Mouse (Mus musculus) liver, embryonic 13.5 days (tissue): ENCODE measurements around the gene Cdk2ap2. TPM values are rescaled to one million over a fixed set of nuclear protein-coding genes. Genes with fewer than 3 reads are reported as not detected.
"Not testable (repeated sequence)": the region's sequence is repeated elsewhere in the genome, so short reads cannot be mapped to it uniquely, and the experiment has no call there.

ENCODE experiments used
- ATAC-seq: fragments of 200-750 bp; cut with Nextera tagmentation; 2 replicates; pipeline ENCODE4 v1.8.0; 2017; ENCODE audit warnings: low read depth, mild to moderate bottlenecking, moderate number of reproducible peaks, moderate library complexity
- DNase-seq: peaks from one replicate; pipeline ENCODE4 v3.0.0; 2022
- H3K27ac ChIP-seq: fragments of 300-500 bp; sonication (generic); 2 replicates; pipeline ENCODE4 v1.5.1; 2015; ENCODE audit warnings: moderate library complexity, mild to moderate bottlenecking, inconsistent platforms
- H3K27me3 ChIP-seq: fragments of 300-500 bp; sonication (generic); 2 replicates; pipeline ENCODE4 v1.6.1; 2015; ENCODE audit warnings: mild to moderate bottlenecking, inconsistent platforms
- H3K36me3 ChIP-seq: fragments of 300-500 bp; sonication (generic); 2 replicates; pipeline ENCODE4 v1.6.1; 2015; ENCODE audit warnings: mild to moderate bottlenecking, inconsistent platforms
- H3K4me1 ChIP-seq: fragments of 300-500 bp; sonication (generic); replicated peaks from 2 replicates; pipeline ENCODE4 v1.6.1; 2015; ENCODE audit warnings: inconsistent platforms
- H3K4me2 ChIP-seq: fragments of 300-500 bp; sonication (generic); 2 replicates; pipeline ENCODE4 v1.6.1; 2015; ENCODE audit warnings: inconsistent platforms, mild to moderate bottlenecking, moderate library complexity
- H3K4me3 ChIP-seq: fragments of 300-500 bp; sonication (generic); replicated peaks from 2 replicates; pipeline ENCODE4 v1.5.1; 2015; ENCODE audit warnings: mild to moderate bottlenecking, inconsistent platforms
- H3K9ac ChIP-seq: fragments of 300-500 bp; sonication (generic); 2 replicates; pipeline ENCODE4 v1.6.1; 2015; ENCODE audit warnings: mild to moderate bottlenecking, inconsistent platforms
- H3K9me3 ChIP-seq: fragments of 300-500 bp; sonication (generic); replicated peaks from 2 replicates; pipeline ENCODE4 v1.6.1; 2016; ENCODE audit warnings: inconsistent platforms
- WGBS: fragments of 180-500 bp; shearing (Covaris S2); methylation state at CpG from one replicate; pipeline ENCODE4 v1.1.7; 2015; ENCODE audit not compliant: insufficient replicate concordance; 5-methylcytosine and 5-hydroxymethylcytosine counted together
- polyA plus RNA-seq: library from polyadenylated mRNA; unstranded; fragments of >200 nt; fragmentation: Nextera tagmentation; extraction: Ambion mirVana; gene quantifications from 2 replicates; pipeline ENCODE4 v1.2.1, GENCODE M21; 2015

The Cdk2ap2 gene
- polyA plus RNA-seq, 1 experiment from 2014 or later, result 94.7 TPM

- WGBS, result 75% methylated on average over 13 of the region's 13 CpGs
- no peak overlapping the region for H3K9ac ChIP-seq
Measured at GRCm38 (mm10) chr19:4057389-4057788, 39.6 kb upstream of the Cdk2ap2 start.

DNA sequence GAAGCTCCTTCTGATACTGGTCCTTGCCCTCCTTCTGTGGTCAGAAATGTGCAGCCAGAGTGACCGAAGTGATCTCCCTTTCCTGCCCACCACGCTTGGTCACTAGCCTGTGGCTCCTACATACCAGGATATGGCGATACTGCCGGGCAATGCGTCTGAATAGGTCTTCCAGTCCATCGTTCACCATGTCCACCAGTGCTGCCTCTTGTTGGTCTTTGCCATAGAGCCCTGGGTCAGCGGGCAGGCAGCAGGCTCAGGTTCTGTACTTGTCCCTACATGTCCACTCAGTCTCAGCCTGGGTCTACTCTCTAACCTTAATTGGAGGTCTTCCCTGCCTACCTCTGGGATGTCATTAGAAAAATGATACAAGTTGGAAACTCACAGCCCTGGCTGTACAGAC is 39.0 kb upstream of the Cdk2ap2 start:
- H3K9ac ChIP-seq, result peak overlapping the region; percentile 60; the same call in 1 of the 2 replicates
- peaks cover 61% of the 10 kb centered on the region for H3K4me1 ChIP-seq
- no peak overlapping the region for H3K4me3 ChIP-seq
- DNase-seq (no peak), ATAC-seq (no peak)
- H3K27me3 ChIP-seq, result no peaks in the 10 kb centered on the region
- no peaks in the 10 kb centered on the region for H3K9me3 ChIP-seq
- H3K4me2 ChIP-seq, result peak overlapping the region; percentile 68; the same call in 1 of the 2 replicates
- no peaks in the 10 kb centered on the region for H3K36me3 ChIP-seq
- WGBS, result 87% methylated on average over 7 of the region's 7 CpGs
- peak overlapping the region; percentile 84 for H3K27ac ChIP-seq

More at GRCm38 (mm10) chr19:4057389-4057788, 39.6 kb upstream of the Cdk2ap2 start:
- Histone ChIP-seq H3K27me3 (no peaks in the 10 kb centered on the region), H3K4me2 (no peak overlapping the region), H3K9me3 (no peaks in the 10 kb centered on the region), H3K27ac (peak overlapping the region; percentile 84), H3K36me3 (no peaks in the 10 kb centered on the region), H3K4me3 (no peak overlapping the region), H3K4me1 (peaks cover 66% of the 10 kb centered on the region)
- ATAC-seq (no peak), DNase-seq (no peak)

GRCm38 (mm10) chr19:4058581-4058980 is 38.4 kb upstream of the Cdk2ap2 start:
- peak overlapping the region; percentile 84 for H3K27ac ChIP-seq
- peak overlapping the region; percentile 44 for H3K4me3 ChIP-seq
- peaks cover 61% of the 10 kb centered on the region for H3K4me1 ChIP-seq
- WGBS, result 82% methylated on average over 5 of the region's 5 CpGs
- no peaks in the 10 kb centered on the region for H3K27me3 ChIP-seq
- H3K9me3 ChIP-seq, result no peaks in the 10 kb centered on the region
- H3K4me2 ChIP-seq, result peak overlapping the region; percentile 68
- H3K9ac ChIP-seq, result peak overlapping the region; percentile 60
- H3K36me3 ChIP-seq, result no peaks in the 10 kb centered on the region
- DNase-seq, result no peak
- no peak for ATAC-seq

- Histone ChIP-seq H3K9ac (peak within 1 kb of the TSS; percentile 60), H3K27me3 (no peaks in the 10 kb centered on the region), H3K36me3 (no peaks in the 10 kb centered on the region), H3K4me3 (peak within 1 kb of the TSS; percentile 44), H3K27ac (peak within 1 kb of the TSS; percentile 84), H3K4me2 (peak within 1 kb of the TSS; percentile 68), H3K9me3 (no peaks in the 10 kb centered on the region), H3K4me1 (peaks cover 63% of the 10 kb centered on the region)
- 15% methylated on average over 15 of the region's 15 CpGs for WGBS
- ATAC-seq, result peak; percentile 92
- peak; percentile 72 for DNase-seq
Measured at GRCm38 (mm10) chr19:4059069-4059740, 37.8 kb upstream of the Cdk2ap2 start, which contains the start of gene Gstp3. Gene Gstp3 (minus strand): TSS chr19:4059569.

GRCm38 (mm10) chr19:4060044-4060898 is 36.7 kb upstream of the Cdk2ap2 start:
- WGBS, result 80% methylated on average over 8 of the region's 8 CpGs
- H3K9ac ChIP-seq, DNase-seq, H3K27me3 ChIP-seq, H3K36me3 ChIP-seq, H3K4me3 ChIP-seq, ATAC-seq, H3K9me3 ChIP-seq: not testable (repeated sequence)
- H3K4me2 ChIP-seq, result peak overlapping the region; percentile 68; the same call in 1 of the 2 replicates
- H3K4me1 ChIP-seq, result peaks cover 62% of the 10 kb centered on the region
- H3K27ac ChIP-seq, result peak overlapping the region; percentile 84

GRCm38 (mm10) chr19:4060899-4061465 is 36.0 kb upstream of the Cdk2ap2 start:
- DNase-seq, result no peak
- H3K36me3 ChIP-seq, result no peaks in the 10 kb centered on the region
- H3K4me3 ChIP-seq, result no peak overlapping the region
- H3K9me3 ChIP-seq, result no peaks in the 10 kb centered on the region
- 68% methylated on average over 6 of the region's 6 CpGs for WGBS
- H3K9ac ChIP-seq, result no peak overlapping the region
- H3K4me2 ChIP-seq, result no peak overlapping the region
- H3K27ac ChIP-seq, result peak overlapping the region; percentile 14
- peaks cover 55% of the 10 kb centered on the region for H3K4me1 ChIP-seq
- ATAC-seq, result no peak
- no peaks in the 10 kb centered on the region for H3K27me3 ChIP-seq

DNA sequence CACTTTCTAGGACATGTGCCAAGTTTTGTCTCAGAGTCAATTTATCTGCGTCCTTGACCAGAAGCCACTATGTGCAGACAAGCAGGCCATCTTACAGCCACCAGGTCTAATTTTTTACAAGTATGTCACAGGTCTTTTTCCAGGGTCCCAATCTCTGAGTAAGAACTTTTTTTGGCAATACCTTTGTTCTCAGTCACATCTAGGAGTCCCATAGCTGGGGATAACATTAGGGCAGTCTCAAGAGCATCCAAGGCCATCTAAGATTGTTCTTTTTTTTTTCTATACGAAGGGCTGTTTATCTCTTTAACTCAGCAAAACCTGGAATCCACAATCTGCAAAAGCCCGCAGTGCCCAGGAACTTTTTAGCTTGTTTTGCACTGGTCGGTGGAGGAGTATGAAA is 33.6 kb upstream of the Cdk2ap2 start:
- not testable (repeated sequence) for ATAC-seq
- WGBS, result 30% methylated on average over 4 of the region's 4 CpGs
- H3K4me1 ChIP-seq, result peaks cover 49% of the 10 kb centered on the region

GRCm38 (mm10) chr19:4064501-4064900 is 32.5 kb upstream of the Cdk2ap2 start:
- not testable (repeated sequence) for H3K27ac ChIP-seq, H3K9ac ChIP-seq, H3K27me3 ChIP-seq, H3K36me3 ChIP-seq, ATAC-seq, DNase-seq, H3K4me3 ChIP-seq, H3K9me3 ChIP-seq
- peak overlapping the region; percentile 40 for H3K4me2 ChIP-seq
- 25% methylated on average over 6 of the region's 11 CpGs for WGBS
- H3K4me1 ChIP-seq, result peaks cover 37% of the 10 kb centered on the region

More for the DNA sequence above, 33.6 kb upstream of the Cdk2ap2 start:
- not testable (repeated sequence) for DNase-seq, H3K27me3 ChIP-seq, H3K36me3 ChIP-seq, H3K4me2 ChIP-seq, H3K9ac ChIP-seq, H3K9me3 ChIP-seq, H3K4me3 ChIP-seq
- peak overlapping the region; percentile 63 for H3K27ac ChIP-seq

DNA sequence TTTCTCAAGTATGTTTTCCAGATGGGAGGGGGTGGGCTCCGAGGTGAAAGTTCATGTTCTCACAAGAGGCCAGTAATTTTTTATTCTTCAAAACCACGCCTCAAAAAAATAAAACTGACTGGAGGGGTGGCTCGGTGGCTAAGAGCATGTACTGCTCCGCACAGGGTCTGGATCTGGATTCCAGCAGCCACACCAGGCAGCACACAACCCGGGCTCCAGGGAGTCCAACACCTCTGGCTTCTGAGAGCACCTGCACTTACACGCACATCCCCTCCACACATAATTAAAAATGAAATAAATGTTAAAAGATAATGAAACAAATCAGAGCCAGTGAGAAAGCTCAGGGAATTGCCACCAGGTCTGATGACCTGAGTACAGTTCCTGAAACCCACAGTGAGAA is 30.7 kb upstream of the Cdk2ap2 start:
- Histone ChIP-seq H3K4me3 (no peak overlapping the region), H3K9ac (no peak overlapping the region), H3K4me1 (peaks cover 29% of the 10 kb centered on the region), H3K9me3 (no peaks in the 10 kb centered on the region), H3K27me3 (no peaks in the 10 kb centered on the region; the same call in 1 of the 2 replicates), H3K36me3 (no peaks in the 10 kb centered on the region), H3K27ac (no peak overlapping the region), H3K4me2 (no peak overlapping the region)
- DNase-seq, result no peak
- WGBS, result 55% methylated on average over 6 of the region's 6 CpGs
- no peak for ATAC-seq

GRCm38 (mm10) chr19:4066877-4067276 is 30.1 kb upstream of the Cdk2ap2 start:
- Histone ChIP-seq H3K27ac (no peak overlapping the region), H3K27me3 (no peaks in the 10 kb centered on the region; the same call in 1 of the 2 replicates), H3K36me3 (no peaks in the 10 kb centered on the region), H3K9me3 (no peaks in the 10 kb centered on the region), H3K4me1 (peaks cover 31% of the 10 kb centered on the region), H3K4me2 (no peak overlapping the region), H3K4me3 (no peak overlapping the region), H3K9ac (no peak overlapping the region)
- no peak for DNase-seq
- ATAC-seq, result no peak; the same call in 1 of the 2 replicates

GRCm38 (mm10) chr19:4068242-4068641 is 28.7 kb upstream of the Cdk2ap2 start:
- not testable (repeated sequence) for H3K9ac ChIP-seq, H3K9me3 ChIP-seq, H3K36me3 ChIP-seq, DNase-seq, H3K27me3 ChIP-seq, ATAC-seq, H3K4me3 ChIP-seq, H3K4me2 ChIP-seq
- 73% methylated on average over 2 of the region's 2 CpGs for WGBS
- Histone ChIP-seq H3K4me1 (peaks cover 35% of the 10 kb centered on the region), H3K27ac (peak overlapping the region; percentile 75)
